Mouse (Mus musculus) kidney, adult 10 weeks (tissue): ENCODE data around the gene Vmn1r24. TPM values are rescaled to one million over a fixed set of nuclear protein-coding genes. Genes with fewer than 3 reads are reported as not detected.

Source experiments
- polyA plus RNA-seq: library from polyadenylated mRNA; stranded (reverse); fragments of 350-450 nt; fragmentation: Illumina TruSeq; extraction: RNeasy Lipid Tissue Mini Kit (QIAGEN cat#74804); gene quantifications from one replicate; pipeline ENCODE4 v1.2.3, GENCODE M21; 2014; ENCODE audit warnings: low read depth, low replicate concordance

The Vmn1r24 gene
- not detected for polyA plus RNA-seq

GRCm38 (mm10) chr6:57961403-57961802, at the start of gene Vmn1r24:
Vmn1r24 (minus strand) TSS chr6:57961503.

GRCm38 (mm10) chr6:57980710-57981109, 19.4 kb upstream of the Vmn1r24 start, which contains the start of gene Vmn1r25:
Vmn1r25 (minus strand) TSS chr6:57980810.

GRCm38 (mm10) chr6:57926738-57927137, 34.6 kb downstream of the Vmn1r24 start, which contains the start of gene Vmn1r23:
Vmn1r23 (minus strand) TSS chr6:57926838.

GRCm38 (mm10) chr6:57907928-57908327, 53.4 kb downstream of the Vmn1r24 start, which contains the start of gene Vmn1r22:
Vmn1r22 (minus strand) TSS chr6:57908028.

Other genes with a start within 250 kb of the Vmn1r24 start
- 18.6 TPM for gene Vopp1, start 136.3 kb downstream of the Vmn1r24 start, polyA plus RNA-seq
- gene Vmn1r21, start 111.2 kb downstream of the Vmn1r24 start, polyA plus RNA-seq, result not detected
- gene Vmn1r22, start 53.5 kb downstream of the Vmn1r24 start, polyA plus RNA-seq, result not detected
- gene Vmn1r23, start 34.7 kb downstream of the Vmn1r24 start, polyA plus RNA-seq, result not detected
- not detected for gene Vmn1r25, start 19.3 kb upstream of the Vmn1r24 start, polyA plus RNA-seq
- gene Vmn1r26, start 53.7 kb upstream of the Vmn1r24 start, polyA plus RNA-seq, result not detected